Mouse (Mus musculus) liver, adult 2 months (tissue): ENCODE results near the gene Per1.

Experiments
- CTCF ChIP-seq: fragments of 200-500 bp; IDR thresholded peaks from 2 replicates; pipeline ENCODE4 v1.5.1; 2011; ENCODE audit warnings: low read depth, low read length, control low read depth
- POLR2A ChIP-seq: fragments of 200-500 bp; IDR thresholded peaks from 2 replicates; pipeline ENCODE4 v1.6.1; 2011; ENCODE audit warnings: low read length, control low read depth; ENCODE audit not compliant: insufficient read depth; ENCODE audit errors: extremely low read depth

GRCm38 (mm10) chr11:69155351-69155750, 60.3 kb downstream of the Per1 start:
- TF ChIP-seq POLR2A: no peak
- TF ChIP-seq CTCF: no peak
